Mouse (Mus musculus) limb, embryonic 15.5 days (tissue): ENCODE measurements around the gene Rbm6. TPM values are rescaled to one million over a fixed set of nuclear protein-coding genes. Genes with fewer than 3 reads are reported as not detected.

Experiments used
- ATAC-seq: fragments of 200-750 bp; cut with Nextera tagmentation; 2 replicates; pipeline ENCODE4 v1.8.0; 2017; ENCODE audit warnings: low read depth, moderate TSS enrichment; ENCODE audit not compliant: insufficient number of reproducible peaks, low FRiP score, low TSS enrichment
- H3K27ac ChIP-seq: fragments of 300-500 bp; sonication (generic); 2 replicates; pipeline ENCODE4 v1.5.1; 2015; ENCODE audit warnings: moderate library complexity, mild to moderate bottlenecking, inconsistent platforms
- H3K27me3 ChIP-seq: fragments of 300-500 bp; sonication (generic); 2 replicates; pipeline ENCODE4 v1.6.1; 2015; ENCODE audit warnings: inconsistent platforms
- H3K36me3 ChIP-seq: fragments of 300-500 bp; sonication (generic); 2 replicates; pipeline ENCODE4 v1.6.1; 2015; ENCODE audit warnings: inconsistent platforms
- H3K4me1 ChIP-seq: fragments of 300-500 bp; sonication (generic); 2 replicates; pipeline ENCODE4 v1.6.1; 2015; ENCODE audit warnings: inconsistent platforms
- H3K4me2 ChIP-seq: fragments of 300-500 bp; sonication (generic); 2 replicates; pipeline ENCODE4 v1.6.1; 2015; ENCODE audit warnings: mild to moderate bottlenecking, inconsistent platforms
- H3K4me3 ChIP-seq: fragments of 300-500 bp; sonication (generic); 2 replicates; pipeline ENCODE4 v1.5.1; 2015; ENCODE audit warnings: mild to moderate bottlenecking, inconsistent platforms
- H3K9ac ChIP-seq: fragments of 300-500 bp; sonication (generic); 2 replicates; pipeline ENCODE4 v1.6.1; 2015; ENCODE audit warnings: inconsistent platforms
- H3K9me3 ChIP-seq: fragments of 300-500 bp; sonication (generic); 2 replicates; pipeline ENCODE4 v1.6.1; 2016; ENCODE audit warnings: inconsistent platforms
- WGBS: fragments of 180-500 bp; shearing (Covaris S2); methylation state at CpG from one replicate; pipeline ENCODE4 v1.1.7; 2015; 5-methylcytosine and 5-hydroxymethylcytosine counted together
- polyA plus RNA-seq: library from polyadenylated mRNA; unstranded; fragments of >200 nt; fragmentation: Nextera tagmentation; extraction: Ambion mirVana; gene quantifications from 2 replicates; pipeline ENCODE4 v1.2.1, GENCODE M21; 2015

Rbm6 gene
- polyA plus RNA-seq, 1 experiment from 2014 or later, result 71.7 TPM

- Histone ChIP-seq H3K27ac (no peak overlapping the region), H3K4me2 (no peak overlapping the region), H3K4me3 (no peak overlapping the region), H3K27me3 (no peaks in the 10 kb centered on the region), H3K9me3 (no peaks in the 10 kb centered on the region), H3K4me1 (peaks cover 3% of the 10 kb centered on the region; the same call in 1 of the 2 replicates), H3K9ac (no peak overlapping the region), H3K36me3 (peaks cover 54% of the 10 kb centered on the region)
- 85% methylated on average over 3 of the region's 3 CpGs for WGBS
- no peak for ATAC-seq
These were observed 98.6 kb downstream of the Rbm6 start for GRCm38 (mm10) chr9:107774411-107774810.

GRCm38 (mm10) chr9:107771782-107772181 lies 101.3 kb downstream of the Rbm6 start:
- H3K4me3 ChIP-seq, result no peak overlapping the region
- H3K27ac ChIP-seq, result no peak overlapping the region
- no peak for ATAC-seq
- 77% methylated on average over 2 of the region's 2 CpGs for WGBS
- H3K9me3 ChIP-seq, result no peaks in the 10 kb centered on the region
- H3K9ac ChIP-seq, result no peak overlapping the region
- H3K27me3 ChIP-seq, result no peaks in the 10 kb centered on the region
- no peak overlapping the region for H3K4me2 ChIP-seq
- H3K36me3 ChIP-seq, result peaks cover 58% of the 10 kb centered on the region
- peaks cover 9% of the 10 kb centered on the region; the same call in 1 of the 2 replicates for H3K4me1 ChIP-seq

- H3K36me3 ChIP-seq, result peaks cover 57% of the 10 kb centered on the region
- peak within 1 kb of the TSS; percentile 96 for H3K9ac ChIP-seq
- peaks cover 9% of the 10 kb centered on the region; the same call in 1 of the 2 replicates for H3K4me1 ChIP-seq
- H3K27ac ChIP-seq, result peak within 1 kb of the TSS; percentile 90
- no peaks in the 10 kb centered on the region for H3K27me3 ChIP-seq
- H3K4me3 ChIP-seq, result peak within 1 kb of the TSS; percentile 74
- peak within 1 kb of the TSS; percentile 42 for H3K4me2 ChIP-seq
- ATAC-seq, result peak; percentile 100
- no peaks in the 10 kb centered on the region for H3K9me3 ChIP-seq
- under 1% methylated on average over 60 of the region's 60 CpGs for WGBS
These were observed 102.4 kb downstream of the Rbm6 start, which contains the start of gene Rbm5 for GRCm38 (mm10) chr9:107770374-107771290. TSS of gene Rbm5 (minus strand) at chr9:107770996.

GRCm38 (mm10) chr9:107770037-107770373 lies 103.0 kb downstream of the Rbm6 start:
- no peak for ATAC-seq
- 1% methylated on average over 9 of the region's 9 CpGs for WGBS
- Histone ChIP-seq H3K4me3 (peak overlapping the region; percentile 74), H3K4me1 (peaks cover 9% of the 10 kb centered on the region; the same call in 1 of the 2 replicates), H3K27ac (peak overlapping the region; percentile 90), H3K27me3 (no peaks in the 10 kb centered on the region), H3K9me3 (no peaks in the 10 kb centered on the region), H3K4me2 (peak overlapping the region; percentile 42), H3K36me3 (peaks cover 56% of the 10 kb centered on the region), H3K9ac (peak overlapping the region; percentile 96)

- no peak overlapping the region for H3K27ac ChIP-seq
- 13% methylated on average over 4 of the region's 4 CpGs for WGBS
These were observed 103.5 kb downstream of the Rbm6 start for GRCm38 (mm10) chr9:107769445-107770000.

GRCm38 (mm10) chr9:107768851-107769250 lies 104.2 kb downstream of the Rbm6 start:
- no peak for ATAC-seq
- 82% methylated on average over 5 of the region's 5 CpGs for WGBS
- H3K4me2 ChIP-seq, result peak overlapping the region; percentile 42
- H3K4me1 ChIP-seq, result peaks cover 9% of the 10 kb centered on the region; the same call in 1 of the 2 replicates
- no peaks in the 10 kb centered on the region for H3K27me3 ChIP-seq
- no peak overlapping the region for H3K9ac ChIP-seq
- H3K9me3 ChIP-seq, result no peaks in the 10 kb centered on the region
- H3K36me3 ChIP-seq, result peaks cover 56% of the 10 kb centered on the region
- H3K4me3 ChIP-seq, result peak overlapping the region; percentile 74; the same call in 1 of the 2 replicates
- H3K27ac ChIP-seq, result no peak overlapping the region

More at GRCm38 (mm10) chr9:107769445-107770000, 103.5 kb downstream of the Rbm6 start:
- Histone ChIP-seq H3K27me3 (no peaks in the 10 kb centered on the region), H3K4me1 (peaks cover 9% of the 10 kb centered on the region; the same call in 1 of the 2 replicates), H3K9me3 (no peaks in the 10 kb centered on the region), H3K4me2 (peak overlapping the region; percentile 42), H3K9ac (0 out of 2 replicates have a peak overlapping the region, but pooled peaks have one; percentile 96), H3K36me3 (peaks cover 56% of the 10 kb centered on the region), H3K4me3 (peak overlapping the region; percentile 74)
- ATAC-seq, result no peak

- Histone ChIP-seq H3K9me3 (no peaks in the 10 kb centered on the region), H3K4me3 (no peak overlapping the region), H3K27ac (no peak overlapping the region), H3K4me1 (no peaks in the 10 kb centered on the region), H3K36me3 (peaks cover 86% of the 10 kb centered on the region), H3K27me3 (no peaks in the 10 kb centered on the region), H3K4me2 (no peak overlapping the region), H3K9ac (no peak overlapping the region)
- no peak for ATAC-seq
- 91% methylated on average over 6 of the region's 6 CpGs for WGBS
These were observed 113.4 kb downstream of the Rbm6 start for GRCm38 (mm10) chr9:107759593-107759992.

- Histone ChIP-seq H3K9me3 (no peaks in the 10 kb centered on the region), H3K27ac (no peak overlapping the region), H3K4me2 (no peak overlapping the region), H3K27me3 (no peaks in the 10 kb centered on the region), H3K36me3 (peaks cover 92% of the 10 kb centered on the region), H3K4me1 (no peaks in the 10 kb centered on the region), H3K9ac (no peak overlapping the region), H3K4me3 (no peak overlapping the region)
- WGBS, result 86% methylated on average over 5 of the region's 5 CpGs
- ATAC-seq, result no peak
These were observed 122.7 kb downstream of the Rbm6 start for GRCm38 (mm10) chr9:107750378-107750777.

GRCm38 (mm10) chr9:107748063-107748462 lies 125.0 kb downstream of the Rbm6 start:
- H3K4me3 ChIP-seq, result no peak overlapping the region
- H3K27ac ChIP-seq, result no peak overlapping the region
- H3K36me3 ChIP-seq, result peaks cover 95% of the 10 kb centered on the region
- WGBS, result 93% methylated on average over 3 of the region's 3 CpGs
- H3K4me2 ChIP-seq, result no peak overlapping the region
- no peaks in the 10 kb centered on the region for H3K27me3 ChIP-seq
- H3K4me1 ChIP-seq, result no peaks in the 10 kb centered on the region
- H3K9me3 ChIP-seq, result no peaks in the 10 kb centered on the region
- no peak for ATAC-seq
- no peak overlapping the region for H3K9ac ChIP-seq

GRCm38 (mm10) chr9:107747310-107747709 lies 125.7 kb downstream of the Rbm6 start:
- no peak for ATAC-seq
- Histone ChIP-seq H3K27ac (no peak overlapping the region), H3K9ac (no peak overlapping the region), H3K4me1 (no peaks in the 10 kb centered on the region), H3K9me3 (no peaks in the 10 kb centered on the region), H3K4me3 (no peak overlapping the region), H3K4me2 (no peak overlapping the region), H3K36me3 (peaks cover 97% of the 10 kb centered on the region), H3K27me3 (no peaks in the 10 kb centered on the region)
- WGBS, result 85% methylated on average over 1 of the region's 1 CpGs

GRCm38 (mm10) chr9:107746679-107747078 lies 126.4 kb downstream of the Rbm6 start:
- no peaks in the 10 kb centered on the region for H3K4me1 ChIP-seq
- 93% methylated on average over 3 of the region's 3 CpGs for WGBS

GRCm38 (mm10) chr9:107744061-107744460 lies 129.0 kb downstream of the Rbm6 start:
- no peak overlapping the region for H3K27ac ChIP-seq
- no peaks in the 10 kb centered on the region for H3K27me3 ChIP-seq
- H3K4me2 ChIP-seq, result no peak overlapping the region
- 90% methylated on average over 6 of the region's 6 CpGs for WGBS
- no peaks in the 10 kb centered on the region for H3K9me3 ChIP-seq
- H3K9ac ChIP-seq, result no peak overlapping the region
- peaks cover 97% of the 10 kb centered on the region for H3K36me3 ChIP-seq
- no peaks in the 10 kb centered on the region for H3K4me1 ChIP-seq
- ATAC-seq, result no peak
- H3K4me3 ChIP-seq, result no peak overlapping the region

More at GRCm38 (mm10) chr9:107746679-107747078, 126.4 kb downstream of the Rbm6 start:
- Histone ChIP-seq H3K36me3 (peaks cover 97% of the 10 kb centered on the region), H3K27me3 (no peaks in the 10 kb centered on the region), H3K4me3 (no peak overlapping the region), H3K9ac (no peak overlapping the region), H3K27ac (no peak overlapping the region), H3K4me2 (no peak overlapping the region), H3K9me3 (no peaks in the 10 kb centered on the region)
- no peak for ATAC-seq
